Mouse (Mus musculus) small intestine, adult 2 months (tissue): ENCODE data around the gene Rad51b.

Source experiments
- CTCF ChIP-seq: fragments of 200-500 bp; IDR thresholded peaks from 2 replicates; pipeline ENCODE4 v1.5.1; 2012; ENCODE audit warnings: low read depth, mild to moderate bottlenecking, control low read depth, inconsistent platforms, low read length, moderate library complexity, mixed read lengths; ENCODE audit not compliant: insufficient replicate concordance, insufficient read length; ENCODE audit errors: extremely low read depth
- POLR2A ChIP-seq: fragments of 200-500 bp; IDR thresholded peaks from 2 replicates; pipeline ENCODE4 v1.6.1; 2012; ENCODE audit warnings: low read depth, mild to moderate bottlenecking, control low read depth, inconsistent platforms, low read length, moderate library complexity

GRCm38 (mm10) chr12:79785691-79786090 is 488.6 kb downstream of the Rad51b start:
- TF ChIP-seq POLR2A: no peak
- TF ChIP-seq CTCF: no peak
